Mouse (Mus musculus): Measurements from ENCODE around the gene Tex10.

- TF ChIP-seq CTCF (IDR thresholded peaks at IDR 0.05): no peak
- TF ChIP-seq EP300 (IDR thresholded peaks at IDR 0.05): no peak
Observed at GRCm38 (mm10) chr4:48510861-48511260, 37.6 kb upstream of the Tex10 start.
